Mouse (Mus musculus) gastrocnemius, adult 2 months (tissue): ENCODE data around the gene Atxn1. TPM values are rescaled to one million over a fixed set of nuclear protein-coding genes. Genes with fewer than 3 reads are reported as not detected.
A peak's percentile ranks its signal among the peaks of the same experiment; 100 is the strongest.

Experiments
- DNase-seq: peaks from one replicate; pipeline ENCODE4 v3.0.0; 2022
- H3K27ac ChIP-seq: fragments of 200-600 bp; 2 replicates; pipeline ENCODE4 v1.8.1; 2022; ENCODE audit warnings: mild to moderate bottlenecking
- H3K4me3 ChIP-seq: fragments of 200-600 bp; 2 replicates; pipeline ENCODE4 v1.8.1; 2022; ENCODE audit warnings: mild to moderate bottlenecking, moderate library complexity
- CTCF ChIP-seq: fragments of 200-600 bp; IDR thresholded peaks from 2 replicates; pipeline ENCODE4 v1.8.1; 2022; ENCODE audit warnings: antibody characterized with exemption, mild to moderate bottlenecking, moderate library complexity
- intact Hi-C: fragments of 180-260 bp; cut with DNase I; formaldehyde crosslinking; loops from one replicate; pipeline ENCODE4 v1.15.1; 2025
- total RNA-seq, 2 experiments: library from RNA; stranded (reverse); gene quantifications; 2 replicates each; pipeline ENCODE4 v1.2.3; 2021

Gene Atxn1
- total RNA-seq, 2 experiments from 2014 or later: 40.4 to 56.3 TPM

- H3K27ac ChIP-seq: peak overlapping the region; percentile 32; the same call in 1 of the 2 replicates
- peak; percentile 67 for DNase-seq
- intact Hi-C loops: loop anchor here (10.0 kb wide), 1 partner anchor 274 kb away; the partner anchor contains the start of gene Atxn1
- H3K4me3 ChIP-seq: no peak overlapping the region
- TF ChIP-seq CTCF: no peak
Measured at GRCm38 (mm10) chr13:45690426-45690825, 274.4 kb downstream of the Atxn1 start.

- no peak for TF ChIP-seq CTCF
- intact Hi-C loops: no loop called here
- Histone ChIP-seq H3K4me3 (no peak overlapping the region), H3K27ac (no peak overlapping the region)
- DNase-seq: no peak
Measured at GRCm38 (mm10) chr13:45688864-45689263, 275.9 kb downstream of the Atxn1 start.

DNA sequence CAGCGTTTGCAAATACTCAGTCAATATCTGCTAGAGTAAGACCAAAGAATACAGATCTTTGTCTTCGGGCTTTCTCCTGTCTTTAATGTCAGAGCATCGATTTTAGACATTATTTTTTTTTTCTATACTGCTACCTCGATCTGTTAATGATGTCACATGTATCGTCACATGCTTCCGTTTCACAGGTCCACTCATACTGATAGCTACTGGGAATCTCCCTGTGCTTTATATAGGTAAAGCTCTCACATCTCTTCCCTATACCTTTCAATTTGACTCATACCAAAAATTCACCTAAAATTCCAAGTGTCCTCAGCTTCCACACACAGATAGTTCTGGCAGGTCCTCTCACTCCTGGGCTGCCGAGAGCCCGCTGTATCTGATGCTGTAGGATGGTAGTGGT lies 277.2 kb downstream of the Atxn1 start:
- no peak for TF ChIP-seq CTCF
- no peak for DNase-seq
- intact Hi-C loops: no loop called here
- Histone ChIP-seq H3K27ac (no peak overlapping the region), H3K4me3 (no peak overlapping the region)

DNA sequence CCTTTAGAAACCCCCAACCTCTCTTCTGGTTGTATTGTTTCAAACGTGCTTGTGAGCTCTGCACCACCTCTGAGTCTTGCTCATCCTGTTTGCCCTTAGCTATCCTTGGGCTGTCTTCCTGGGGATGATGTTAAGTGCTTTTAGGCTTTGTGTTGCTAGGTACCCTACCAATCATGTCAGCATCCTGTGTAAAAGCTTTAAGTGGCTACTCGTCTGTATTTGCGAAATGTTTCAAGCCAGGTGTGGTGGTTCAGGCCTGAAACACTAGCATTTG lies 278.6 kb downstream of the Atxn1 start:
- H3K27ac ChIP-seq: no peak overlapping the region

GRCm38 (mm10) chr13:45685575-45686308 lies 279.1 kb downstream of the Atxn1 start:
- no peak overlapping the region for H3K27ac ChIP-seq
- intact Hi-C loops: no loop called here

More for the DNA sequence above, 278.6 kb downstream of the Atxn1 start:
- intact Hi-C loops: no loop called here
- H3K4me3 ChIP-seq: no peak overlapping the region
- TF ChIP-seq CTCF: no peak
- DNase-seq: no peak

DNA sequence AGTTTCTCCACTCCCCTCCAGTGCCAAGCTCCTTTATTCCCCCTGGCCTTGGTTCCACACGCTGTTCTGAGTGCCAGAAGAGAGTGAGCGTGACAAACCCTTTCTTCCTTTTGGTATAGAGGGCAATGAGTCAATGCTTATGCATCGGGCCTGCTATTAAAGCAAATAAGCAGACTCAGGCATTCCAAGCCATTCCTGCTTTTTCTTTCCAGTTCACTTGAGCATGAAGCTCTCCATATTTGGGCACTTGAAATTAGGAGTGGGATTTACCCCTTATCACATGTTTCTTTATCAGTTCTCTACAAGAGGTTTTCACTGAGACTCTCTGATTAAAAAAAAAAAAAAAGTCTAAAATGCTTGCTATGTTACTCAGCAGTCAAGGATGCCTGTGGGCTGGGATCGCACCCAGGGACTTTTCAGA lies 279.9 kb downstream of the Atxn1 start:
- TF ChIP-seq CTCF: no peak
- Histone ChIP-seq H3K4me3 (no peak overlapping the region), H3K27ac (no peak overlapping the region)
- DNase-seq: no peak
- intact Hi-C loops: loop anchor here (5.0 kb wide), 1 partner anchor 122 kb away; no protein-coding TSS in a partner anchor

More at GRCm38 (mm10) chr13:45685575-45686308, 279.1 kb downstream of the Atxn1 start:
- no peak for TF ChIP-seq CTCF
- H3K4me3 ChIP-seq: no peak overlapping the region
- DNase-seq: no peak

DNA sequence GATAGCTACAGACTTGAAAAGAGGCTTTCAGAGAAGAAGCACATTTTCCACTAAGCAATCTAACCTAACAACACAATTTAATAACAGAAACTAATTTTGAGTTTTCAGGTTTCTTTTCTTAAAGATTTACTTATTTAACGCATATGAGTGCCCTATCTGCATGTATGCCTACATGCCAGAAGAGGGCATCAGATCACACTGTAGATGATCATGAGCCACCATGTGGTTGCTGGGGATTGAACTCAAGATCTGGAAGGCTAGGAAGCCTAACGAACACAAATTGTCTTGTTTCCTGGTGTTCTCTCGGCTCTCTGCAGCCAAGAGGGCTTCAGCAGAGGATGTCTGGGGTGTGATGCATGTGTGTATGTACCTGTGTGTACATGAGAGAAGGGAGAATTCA lies 280.8 kb downstream of the Atxn1 start:
- H3K4me3 ChIP-seq: no peak overlapping the region
- intact Hi-C loops: loop anchor here (5.0 kb wide), 1 partner anchor 123 kb away; no protein-coding TSS in a partner anchor
- DNase-seq: no peak
- peak; percentile 56 for TF ChIP-seq CTCF
- no peak overlapping the region for H3K27ac ChIP-seq

GRCm38 (mm10) chr13:45681196-45681595 lies 283.6 kb downstream of the Atxn1 start:
- Histone ChIP-seq H3K4me3 (peak overlapping the region; percentile 48), H3K27ac (peak overlapping the region; percentile 70)
- no peak for DNase-seq
- intact Hi-C loops: loop anchor here (5.0 kb wide), 1 partner anchor 126 kb away; no protein-coding TSS in a partner anchor
- TF ChIP-seq CTCF: no peak

- Histone ChIP-seq H3K4me3 (peak overlapping the region; percentile 7; the same call in 1 of the 2 replicates), H3K27ac (peak overlapping the region; percentile 46)
- intact Hi-C loops: loop anchor here (5.0 kb wide), 1 partner anchor 127 kb away; no protein-coding TSS in a partner anchor
- no peak for TF ChIP-seq CTCF
- DNase-seq: no peak
Measured at GRCm38 (mm10) chr13:45680651-45681050, 284.2 kb downstream of the Atxn1 start.

DNA sequence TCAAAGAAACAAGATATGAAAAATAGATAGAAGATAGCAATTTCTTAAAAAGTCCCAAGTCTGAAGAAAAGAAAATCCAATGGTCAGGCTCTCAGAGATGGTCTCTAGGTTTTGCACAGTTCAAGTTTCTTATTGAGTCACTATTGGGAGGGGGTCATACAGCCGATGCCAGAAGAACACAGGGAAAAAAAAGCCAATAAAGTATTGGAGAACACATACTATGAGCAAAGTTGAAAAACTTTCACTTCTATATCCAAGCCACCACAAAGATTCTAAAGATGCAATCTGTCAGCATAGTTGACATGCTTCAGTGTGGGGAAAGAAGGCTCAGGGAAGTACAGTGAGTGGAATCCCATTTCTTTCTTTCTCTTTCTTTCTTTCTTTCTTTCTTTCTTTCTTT lies 285.7 kb downstream of the Atxn1 start:
- no peak for DNase-seq
- Histone ChIP-seq H3K27ac (no peak overlapping the region), H3K4me3 (no peak overlapping the region)
- intact Hi-C loops: no loop called here
- no peak for TF ChIP-seq CTCF

GRCm38 (mm10) chr13:45672628-45673027 lies 292.2 kb downstream of the Atxn1 start:
- no peak overlapping the region for H3K4me3 ChIP-seq
- TF ChIP-seq CTCF: no peak
- intact Hi-C loops: no loop called here

DNA sequence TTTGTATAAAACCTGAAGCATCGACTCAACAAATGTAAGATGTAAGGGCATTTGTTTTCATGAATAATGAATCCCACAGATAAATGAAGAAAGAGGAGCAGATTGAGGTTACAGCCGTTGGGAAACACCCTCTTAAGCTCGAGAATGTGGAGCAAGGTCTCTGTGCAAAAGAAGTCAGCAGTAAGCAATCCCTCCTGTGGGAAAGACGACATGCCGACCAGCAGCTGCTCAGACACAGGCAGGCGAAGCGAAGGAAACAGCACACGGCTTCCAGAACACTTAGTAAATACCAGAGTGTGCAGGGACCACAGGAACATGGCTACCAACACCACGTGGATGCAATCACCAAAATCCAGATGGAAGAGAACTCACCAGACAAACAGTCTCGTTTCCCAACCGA lies 294.8 kb downstream of the Atxn1 start:
- intact Hi-C loops: no loop called here
- peak; percentile 69 for DNase-seq
- H3K4me3 ChIP-seq: no peak overlapping the region
- no peak for TF ChIP-seq CTCF
- H3K27ac ChIP-seq: peak overlapping the region; percentile 64

More at GRCm38 (mm10) chr13:45672628-45673027, 292.2 kb downstream of the Atxn1 start:
- no peak for DNase-seq
- H3K27ac ChIP-seq: peak overlapping the region; percentile 66; the same call in 1 of the 2 replicates

- Histone ChIP-seq H3K27ac (no peak overlapping the region), H3K4me3 (no peak overlapping the region)
- DNase-seq: no peak
- TF ChIP-seq CTCF: no peak
- intact Hi-C loops: loop anchor here (5.0 kb wide), 1 partner anchor 39 kb away; no protein-coding TSS in a partner anchor
Measured at GRCm38 (mm10) chr13:45662852-45663251, 302.0 kb downstream of the Atxn1 start.
